Comparison of ENCODE assay signal across 11 mouse cellular contexts in genomic region chr17:6640044-6640637, GRCm38 (mm10). TPM values are rescaled to one million over a fixed set of nuclear protein-coding genes. Genes with fewer than 3 reads are reported as not detected.
A peak's percentile ranks its signal among the peaks of the same experiment; 100 is the strongest.
DNase-seq lines count a peak whose midpoint lies in the region; ATAC-seq and TF ChIP-seq lines count a peak whose summit lies in the region.
"Not testable (repeated sequence)": the region's sequence is repeated elsewhere in the genome, so short reads cannot be mapped to it uniquely, and the experiment has no call there.
"Had no signal": no experiment of that assay in that cellular context is flagged by ENCODE, and none has a peak within 500 bp of the region (broad histone marks: within the 10 kb centered on the region; RNA-seq: fewer than 3 reads in every experiment).

No protein-coding gene starts in this region.

- not testable (repeated sequence) for TF ChIP-seq EP300 in CH12.LX (IDR thresholded peaks at IDR 0.05; ENCODE audit: low read length); stomach, postnatal 0 days (optimal IDR thresholded peaks at IDR 0.05)

- dilution Hi-C loops in CH12.LX (cut with MboI; ENCODE audit: extremely low pct_ligation_motif_present, extremely low pct_unique_long_range_greater_than_20kb, low sequenced_read_pairs) = not testable (repeated sequence)

- not testable (repeated sequence) for H3K27ac ChIP-seq in CH12.LX (ENCODE audit: insufficient read depth, low read depth); lung, embryonic 16.5 days (ENCODE audit: low read length); stomach, postnatal 0 days (replicated peaks)

- in situ Hi-C loops in CH12.LX (cut with MboI; ENCODE audit: low pct_ligation_motif_present, low pct_unique_long_range_greater_than_20kb, low sequenced_read_pairs) = not testable (repeated sequence)

- not testable (repeated sequence) for TF ChIP-seq RAD21 in CH12.LX (IDR thresholded peaks at IDR 0.05; ENCODE audit: low read depth, low read length)

- H3K36me3 ChIP-seq in CH12.LX (replicated peaks in 1 of 2; ENCODE audit: control insufficient read depth in 1 of 2, insufficient read depth in 1 of 2, low read length in 1 of 2); lung, embryonic 16.5 days (ENCODE audit: control insufficient read depth, insufficient read depth, low read length); stomach, postnatal 0 days (ENCODE audit: control insufficient read depth, insufficient read depth, low read length): not testable (repeated sequence)

- not testable (repeated sequence) for H3K27me3 ChIP-seq in CH12.LX (replicated peaks); lung, embryonic 16.5 days (ENCODE audit: control insufficient read depth, insufficient read depth, low read depth, low read length); stomach, postnatal 0 days (ENCODE audit: control insufficient read depth, insufficient read depth, low read length)

- not testable (repeated sequence) for H3K4me2 ChIP-seq in CH12.LX (ENCODE audit: insufficient read depth, low read depth, poor library complexity, severe bottlenecking); lung, embryonic 16.5 days (ENCODE audit: low read depth, low read length); stomach, postnatal 0 days (replicated peaks; ENCODE audit: low read depth)

- not testable (repeated sequence) for H3K4me3 ChIP-seq in CH12.LX (replicated peaks in 1 of 3; ENCODE audit: low read depth in 2 of 3, low read length in 2 of 3, poor library complexity in 1 of 3); lung, embryonic 16.5 days (ENCODE audit: low read length); stomach, postnatal 0 days (ENCODE audit: low read depth, low read length)

- H3K9me3 ChIP-seq in CH12.LX (replicated peaks; ENCODE audit: low read length); lung, embryonic 16.5 days (ENCODE audit: control insufficient read depth, low read length); stomach, postnatal 0 days (ENCODE audit: control insufficient read depth, low read length): not testable (repeated sequence)

- H3K9ac ChIP-seq in CH12.LX (ENCODE audit: insufficient read depth, low read depth); lung, embryonic 16.5 days (ENCODE audit: low read length); stomach, postnatal 0 days (ENCODE audit: low read length): not testable (repeated sequence)

- not testable (repeated sequence) for DNase-seq in CH12.LX (ENCODE audit: extremely low read depth); stomach, postnatal 0 days (ENCODE audit: low spot score)
- peak; percentile 12 for DNase-seq in induced T-regulatory cell, adult 2 months (ENCODE audit: low read depth)

- ATAC-seq in frontal cortex, adult (ENCODE audit: low TSS enrichment) = peak; percentile 97
- ATAC-seq in hematopoietic stem cell, adult 5-6 weeks (replicated peaks in 1 of 2; ENCODE audit: insufficient read depth in 1 of 2, low FRiP score in 2 of 2, low TSS enrichment in 1 of 2, low read depth in 1 of 2, poor library complexity in 2 of 2, severe bottlenecking in 2 of 2) = peak; percentile 2 to 20; a peak in 1 of 4 replicates
- peak; percentile 8; the same call in 1 of the 2 replicates for ATAC-seq in lung, embryonic 16.5 days (ENCODE audit: low read depth)
- 0 out of 2 replicates have a peak, but pooled peaks have one; percentile 18 for ATAC-seq in megakaryocyte progenitor cell, adult 5-6 weeks (replicated peaks; ENCODE audit: poor library complexity)
- ATAC-seq in stomach, postnatal 0 days (ENCODE audit: low FRiP score, low TSS enrichment) = peak; percentile 6; the same call in 1 of the 2 replicates

- not testable (repeated sequence) for H3K4me1 ChIP-seq in CH12.LX (ENCODE audit: control insufficient read depth in 1 of 2, insufficient read depth in 2 of 2); lung, embryonic 16.5 days (replicated peaks; ENCODE audit: control insufficient read depth, insufficient read depth, low read length); stomach, postnatal 0 days (replicated peaks; ENCODE audit: control insufficient read depth, insufficient read depth)

- not testable (repeated sequence) for H3K79me2 ChIP-seq in CH12.LX (replicated peaks; ENCODE audit: control insufficient read depth, extremely low read depth, insufficient read depth, poor library complexity, severe bottlenecking)

- WGBS in lung, embryonic 16.5 days = 89% methylated on average over 10 of the region's 10 CpGs
- WGBS in stomach, postnatal 0 days = 82% methylated on average over 10 of the region's 10 CpGs

- TF ChIP-seq CTCF in CH12.LX (conservative IDR thresholded peaks at IDR 0.05 in 1 of 2, IDR thresholded peaks at IDR 0.05 in 1 of 2; ENCODE audit: low read depth in 2 of 2, low read length in 2 of 2) = peak in 1 of 2 experiments; percentile 27; a peak in 2 of 4 replicates
- TF ChIP-seq CTCF in stomach, postnatal 0 days (IDR thresholded peaks at IDR 0.05; ENCODE audit: low read depth) = peak; percentile 21; the same call in 1 of the 2 replicates

- not testable (repeated sequence) for TF ChIP-seq POLR2A in CH12.LX (IDR thresholded peaks at IDR 0.05; ENCODE audit: low read depth, low read length)

TF ChIP-seq in CH12.LX, 34 proteins besides CTCF, POLR2A, EP300 and RAD21:
- TF ChIP-seq SMC3 (IDR thresholded peaks at IDR 0.05; ENCODE audit: low read depth, low read length) = peak; percentile 20; the same call in 1 of the 2 replicates

RNA-seq across cellular contexts. Expression of gene Dynlt1f, which starts 15.6 kb away (rescaled TPM):
- total RNA-seq in CH12.LX (2012; rRNA removed) = 197 and 215 TPM in 2 replicates
- 332 and 352 TPM in 2 replicates for total RNA-seq in CH12.LX (2014; rRNA removed)
- 126 and 165 TPM in 2 replicates for polyA plus RNA-seq in CH12.LX (2012; ENCODE audit: insufficient read length, low read depth)
- total RNA-seq in hematopoietic stem cell, adult 5-6 weeks (2017) = 104 and 120 TPM in 2 replicates
- polyA plus RNA-seq in lung, embryonic 16.5 days (2015; fragmentation: Nextera tagmentation; extraction: Ambion mirVana) = 258 and 269 TPM in 2 replicates
- 140 and 153 TPM in 2 replicates for total RNA-seq in megakaryocyte progenitor cell, adult 5-6 weeks (2015)
- total RNA-seq in megakaryocyte progenitor cell, adult 5-6 weeks (2017) = 129 and 141 TPM in 2 replicates
- 186 and 187 TPM in 2 replicates for polyA plus RNA-seq in stomach, postnatal 0 days (2015; fragmentation: Nextera tagmentation; extraction: Ambion mirVana)

RNA-seq across cellular contexts. Expression of gene Sytl3, which starts 18.8 kb away (rescaled TPM):
- total RNA-seq in CH12.LX (2012; rRNA removed) (39.4 and 73.2 TPM in 2 replicates), CH12.LX (2014; rRNA removed) (27.5 and 27.6 TPM in 2 replicates)
- polyA plus RNA-seq in CH12.LX (2012; ENCODE audit: insufficient read length, low read depth) = 59.3 and 72.3 TPM in 2 replicates
- 0.81 and 0.89 TPM in 2 replicates for total RNA-seq in hematopoietic stem cell, adult 5-6 weeks (2017)
- 0.90 and 1.2 TPM in 2 replicates for polyA plus RNA-seq in lung, embryonic 16.5 days (2015; fragmentation: Nextera tagmentation; extraction: Ambion mirVana)
- 0.30 TPM in 1 of 2 replicates, not detected in the other for total RNA-seq in megakaryocyte progenitor cell, adult 5-6 weeks (2015)
- total RNA-seq in megakaryocyte progenitor cell, adult 5-6 weeks (2017) = 0.44 TPM in 1 of 2 replicates, not detected in the other
- 0.99 and 1.1 TPM in 2 replicates for polyA plus RNA-seq in stomach, postnatal 0 days (2015; fragmentation: Nextera tagmentation; extraction: Ambion mirVana)
- total RNA-seq: MEL had no signal
- polyA plus RNA-seq: adrenal gland, adult 2 months; embryonic facial prominence, embryonic 10.5 days; forebrain, embryonic 11.5 days had no signal

RNA-seq across cellular contexts. Expression of gene Dynlt1c, which starts 38.7 kb away (rescaled TPM):
- total RNA-seq in CH12.LX (2012; rRNA removed) (11.2 and 16.5 TPM in 2 replicates), CH12.LX (2014; rRNA removed) (11.2 and 14.7 TPM in 2 replicates)
- 2.3 and 6.5 TPM in 2 replicates for polyA plus RNA-seq in CH12.LX (2012; ENCODE audit: insufficient read length, low read depth)
- total RNA-seq in hematopoietic stem cell, adult 5-6 weeks (2017) = 4.4 and 15.1 TPM in 2 replicates
- polyA plus RNA-seq in lung, embryonic 16.5 days (2015; fragmentation: Nextera tagmentation; extraction: Ambion mirVana) = 36.8 and 46.7 TPM in 2 replicates
- total RNA-seq in megakaryocyte progenitor cell, adult 5-6 weeks (2015) = 3.9 and 4.7 TPM in 2 replicates
- total RNA-seq in megakaryocyte progenitor cell, adult 5-6 weeks (2017) = 2.4 and 8.0 TPM in 2 replicates
- polyA plus RNA-seq in stomach, postnatal 0 days (2015; fragmentation: Nextera tagmentation; extraction: Ambion mirVana) = 12.6 and 15.5 TPM in 2 replicates

Comparison
In these comparisons a context has a peak if more than half of its experiments do, and no peak if none do; other contexts are left out.
1. ATAC-seq: peak in every context shown above with its lines; median percentile 97 in frontal cortex, adult; 18 in megakaryocyte progenitor cell, adult 5-6 weeks; 11 in hematopoietic stem cell, adult 5-6 weeks; 8 in lung, embryonic 16.5 days; 6 in stomach, postnatal 0 days.
2. RNA of gene Sytl3, which starts 18.8 kb away (total RNA-seq): 27.5 to 73.2 TPM in CH12.LX; 0.81 to 0.89 TPM in hematopoietic stem cell, adult 5-6 weeks and 0.30 to 0.44 TPM in megakaryocyte progenitor cell, adult 5-6 weeks; every median in the first group is over 10 times any median in the second.